Mouse (Mus musculus): ENCODE measurements at regions not wholly inside any gene's neighbourhood (a gene's known extent, or its start where the extent isn't known, plus 50 kb on each side); places are given as distances from the start of the nearest gene placed in this dataset.
A peak's percentile ranks its signal among the peaks of the same experiment; 100 is the strongest.

DNA sequence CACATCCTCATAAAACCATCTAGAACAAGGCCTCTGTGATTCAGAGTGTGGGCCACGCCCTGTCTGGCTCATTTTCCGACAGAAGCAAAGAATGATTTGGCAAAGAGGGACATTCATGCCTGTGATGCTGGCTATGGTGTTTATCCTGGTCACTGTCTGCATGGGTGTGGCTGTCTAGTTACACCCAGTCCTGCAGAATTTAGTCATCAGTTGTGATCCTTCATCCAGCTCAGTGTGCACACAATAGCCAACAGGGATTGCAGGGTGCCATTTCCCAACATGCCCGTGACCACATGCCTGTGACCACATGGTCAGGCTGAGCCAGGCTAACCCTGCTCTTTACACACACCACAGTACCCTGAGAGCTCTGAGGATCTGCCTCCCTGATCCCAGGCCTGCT lies 208.8 kb upstream of the Cep162 start:
- Histone ChIP-seq H3K9me3 (no peaks in the 10 kb centered on the region), H3K4me3 (replicated peaks) (peak overlapping the region; percentile 15), H3K36me3 (replicated peaks; ENCODE audit: low read length) (no peaks in the 10 kb centered on the region), H3K4me1 (no peaks in the 10 kb centered on the region), H3K27me3 (replicated peaks) (no peaks in the 10 kb centered on the region)
- no peak for TF ChIP-seq GATA1 (IDR thresholded peaks at IDR 0.05; ENCODE audit: borderline replicate concordance, low read length)
- no peak for TF ChIP-seq FLI1 (IDR thresholded peaks at IDR 0.05; ENCODE audit: low read length)

GRCm38 (mm10) chr9:87453261-87453660 lies 197.9 kb upstream of the Cep162 start:
- H3K36me3 ChIP-seq (replicated peaks; ENCODE audit: low read length): no peaks in the 10 kb centered on the region
- H3K27me3 ChIP-seq (replicated peaks): no peaks in the 10 kb centered on the region
- TF ChIP-seq FLI1 (IDR thresholded peaks at IDR 0.05; ENCODE audit: low read length) (no peak), GATA1 (IDR thresholded peaks at IDR 0.05; ENCODE audit: borderline replicate concordance, low read length) (no peak)
- no peaks in the 10 kb centered on the region for H3K9me3 ChIP-seq
- no peak overlapping the region for H3K4me3 ChIP-seq (replicated peaks)
- no peaks in the 10 kb centered on the region for H3K4me1 ChIP-seq

- Histone ChIP-seq H3K4me1 (no peaks in the 10 kb centered on the region), H3K36me3 (replicated peaks; ENCODE audit: low read length) (no peaks in the 10 kb centered on the region), H3K27me3 (replicated peaks) (no peaks in the 10 kb centered on the region)
These were observed 197.2 kb upstream of the Cep162 start for GRCm38 (mm10) chr9:87452571-87452970.

DNA sequence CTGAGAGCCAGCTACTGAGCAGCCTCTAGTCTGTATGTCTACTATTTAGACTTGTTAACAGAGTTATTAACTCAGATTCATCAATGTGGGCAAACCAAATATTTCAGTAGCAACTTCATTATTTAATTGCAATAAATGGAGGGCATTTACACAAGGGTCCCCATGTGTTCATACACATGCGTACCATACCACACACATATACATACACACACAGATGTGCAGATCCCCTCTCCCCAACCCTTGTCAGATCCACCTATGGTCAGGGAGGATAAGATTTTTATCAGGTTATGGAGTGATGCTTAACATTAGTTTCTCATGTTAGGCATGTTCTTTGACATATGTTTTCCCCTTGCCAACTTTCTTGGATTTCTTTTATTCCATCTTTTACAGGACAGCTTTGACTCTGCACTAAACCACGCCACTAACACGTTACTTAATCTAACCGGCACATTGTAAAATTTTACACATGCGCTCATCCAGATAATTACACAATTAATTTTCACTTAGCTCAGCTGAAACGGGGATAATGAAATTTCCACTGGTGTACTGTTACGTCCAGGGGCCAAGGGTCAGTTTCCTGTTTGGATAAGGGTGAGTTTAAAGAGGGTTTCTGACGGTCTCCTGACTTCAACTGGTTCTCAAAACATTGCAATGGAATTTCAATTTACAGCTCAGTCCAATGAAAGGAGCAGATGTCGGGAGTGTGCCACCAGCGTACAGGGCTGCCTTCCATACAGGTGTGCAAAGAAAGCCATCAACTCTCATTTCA lies 188.3 kb upstream of the Cep162 start:
- Histone ChIP-seq H3K4me1 (no peaks in the 10 kb centered on the region), H3K36me3 (replicated peaks; ENCODE audit: low read length) (no peaks in the 10 kb centered on the region), H3K4me3 (replicated peaks) (no peak overlapping the region), H3K9me3 (peaks cover 3% of the 10 kb centered on the region; the same call in 1 of the 2 replicates), H3K27me3 (replicated peaks) (no peaks in the 10 kb centered on the region)
- TF ChIP-seq FLI1 (IDR thresholded peaks at IDR 0.05; ENCODE audit: low read length): no peak
- TF ChIP-seq GATA1 (IDR thresholded peaks at IDR 0.05; ENCODE audit: borderline replicate concordance, low read length): no peak

More at GRCm38 (mm10) chr9:87452571-87452970, 197.2 kb upstream of the Cep162 start:
- Histone ChIP-seq H3K9me3 (no peaks in the 10 kb centered on the region), H3K4me3 (replicated peaks) (no peak overlapping the region)
- TF ChIP-seq FLI1 (IDR thresholded peaks at IDR 0.05; ENCODE audit: low read length): no peak
- TF ChIP-seq GATA1 (IDR thresholded peaks at IDR 0.05; ENCODE audit: borderline replicate concordance, low read length): no peak

DNA sequence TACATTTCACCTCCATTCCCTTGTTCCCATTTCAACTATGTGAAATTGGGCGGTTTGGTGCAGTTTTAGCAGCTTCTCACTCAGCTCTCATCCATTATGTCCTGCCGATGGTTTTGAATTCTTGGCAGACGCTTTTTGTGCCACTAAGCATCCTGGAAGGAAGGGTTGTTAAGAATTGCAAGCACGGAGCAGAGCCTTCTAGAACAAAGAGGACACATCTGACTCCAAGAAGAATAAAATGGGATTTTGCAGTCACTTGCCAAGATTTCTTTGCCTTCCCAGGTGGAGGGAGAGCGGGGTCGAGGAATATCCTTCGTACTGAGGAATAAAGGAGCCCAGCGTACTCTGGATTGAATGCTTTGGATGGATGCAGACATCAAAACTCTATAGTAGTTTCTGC lies 176.7 kb upstream of the Cep162 start:
- no peaks in the 10 kb centered on the region for H3K27me3 ChIP-seq (replicated peaks)

DNA sequence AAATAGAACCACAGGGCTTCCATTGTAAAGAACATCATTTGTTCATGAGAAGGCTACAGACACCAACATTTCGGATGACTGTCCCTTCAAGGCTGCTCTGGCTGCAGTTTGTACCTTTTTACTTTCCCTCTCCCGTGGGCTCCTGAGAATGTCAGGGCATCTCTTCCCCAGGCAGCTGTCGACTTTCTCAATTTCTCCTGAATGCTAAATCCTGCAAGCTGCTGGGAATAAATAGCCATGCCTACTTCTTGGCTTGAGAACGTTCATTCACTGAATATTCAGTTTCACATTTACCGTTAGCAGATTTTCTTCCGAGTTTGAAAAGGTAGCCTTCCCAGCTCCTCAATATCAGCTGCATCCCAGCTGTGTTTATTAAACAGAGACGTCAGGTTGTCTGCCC lies 176.2 kb upstream of the Cep162 start:
- TF ChIP-seq GATA1 (IDR thresholded peaks at IDR 0.05; ENCODE audit: borderline replicate concordance, low read length) (no peak), FLI1 (IDR thresholded peaks at IDR 0.05; ENCODE audit: low read length) (no peak)
- Histone ChIP-seq H3K36me3 (replicated peaks; ENCODE audit: low read length) (no peaks in the 10 kb centered on the region), H3K9me3 (peaks cover 5% of the 10 kb centered on the region; the same call in 1 of the 2 replicates)

More for the DNA sequence above, 176.7 kb upstream of the Cep162 start:
- no peaks in the 10 kb centered on the region for H3K36me3 ChIP-seq (replicated peaks; ENCODE audit: low read length)
- no peak for TF ChIP-seq FLI1 (IDR thresholded peaks at IDR 0.05; ENCODE audit: low read length)
- TF ChIP-seq GATA1 (IDR thresholded peaks at IDR 0.05; ENCODE audit: borderline replicate concordance, low read length): no peak
- no peaks in the 10 kb centered on the region for H3K4me1 ChIP-seq
- H3K4me3 ChIP-seq (replicated peaks): no peak overlapping the region
- no peaks in the 10 kb centered on the region; the same call in 1 of the 2 replicates for H3K9me3 ChIP-seq

DNA sequence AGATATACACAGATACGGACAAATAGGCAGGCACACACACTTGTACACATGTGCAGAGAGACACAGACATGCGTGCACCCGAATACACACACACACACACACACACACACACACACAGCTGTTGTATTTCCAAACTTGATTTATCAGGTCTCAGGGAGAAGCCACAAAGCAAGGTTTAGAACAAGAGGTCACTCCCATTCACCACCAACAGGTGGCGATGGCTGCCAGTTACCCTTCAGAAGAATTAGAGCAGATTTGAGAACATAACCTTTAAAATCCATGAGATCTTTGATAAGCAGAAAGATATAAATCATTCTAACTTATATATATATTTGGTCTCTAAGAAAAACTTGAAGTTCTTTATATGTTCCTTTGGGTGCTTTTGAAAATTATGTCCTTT lies 169.9 kb upstream of the Cep162 start:
- no peaks in the 10 kb centered on the region for H3K4me1 ChIP-seq
- H3K4me3 ChIP-seq (replicated peaks): no peak overlapping the region
- H3K9me3 ChIP-seq: peaks cover 11% of the 10 kb centered on the region; the same call in 1 of the 2 replicates
- TF ChIP-seq GATA1 (IDR thresholded peaks at IDR 0.05; ENCODE audit: borderline replicate concordance, low read length) (no peak), FLI1 (IDR thresholded peaks at IDR 0.05; ENCODE audit: low read length) (no peak)
- no peaks in the 10 kb centered on the region for H3K36me3 ChIP-seq (replicated peaks; ENCODE audit: low read length)
- no peaks in the 10 kb centered on the region for H3K27me3 ChIP-seq (replicated peaks)

More for the DNA sequence above, 176.2 kb upstream of the Cep162 start:
- Histone ChIP-seq H3K27me3 (replicated peaks) (no peaks in the 10 kb centered on the region), H3K4me3 (replicated peaks) (no peak overlapping the region), H3K4me1 (no peaks in the 10 kb centered on the region)

- no peaks in the 10 kb centered on the region for H3K36me3 ChIP-seq (replicated peaks; ENCODE audit: low read length)
- no peaks in the 10 kb centered on the region for H3K27me3 ChIP-seq (replicated peaks)
- H3K4me3 ChIP-seq (replicated peaks): no peak overlapping the region
- peaks cover 2% of the 10 kb centered on the region; the same call in 1 of the 2 replicates for H3K9me3 ChIP-seq
- no peak for TF ChIP-seq FLI1 (IDR thresholded peaks at IDR 0.05; ENCODE audit: low read length)
- TF ChIP-seq GATA1 (IDR thresholded peaks at IDR 0.05; ENCODE audit: borderline replicate concordance, low read length): no peak
- H3K4me1 ChIP-seq: no peaks in the 10 kb centered on the region
These were observed 165.8 kb upstream of the Cep162 start for GRCm38 (mm10) chr9:87421175-87421574.

GRCm38 (mm10) chr9:87419376-87419775 lies 164.0 kb upstream of the Cep162 start:
- no peaks in the 10 kb centered on the region for H3K36me3 ChIP-seq (replicated peaks; ENCODE audit: low read length)

GRCm38 (mm10) chr9:87412894-87413293 lies 157.6 kb upstream of the Cep162 start:
- TF ChIP-seq FLI1 (IDR thresholded peaks at IDR 0.05; ENCODE audit: low read length): no peak
- TF ChIP-seq GATA1 (IDR thresholded peaks at IDR 0.05; ENCODE audit: borderline replicate concordance, low read length): no peak
- Histone ChIP-seq H3K9me3 (no peaks in the 10 kb centered on the region), H3K4me3 (replicated peaks) (no peak overlapping the region), H3K4me1 (no peaks in the 10 kb centered on the region), H3K27me3 (replicated peaks) (no peaks in the 10 kb centered on the region), H3K36me3 (replicated peaks; ENCODE audit: low read length) (no peaks in the 10 kb centered on the region)

More at GRCm38 (mm10) chr9:87419376-87419775, 164.0 kb upstream of the Cep162 start:
- H3K4me1 ChIP-seq: no peaks in the 10 kb centered on the region
- no peak overlapping the region for H3K4me3 ChIP-seq (replicated peaks)
- no peaks in the 10 kb centered on the region for H3K27me3 ChIP-seq (replicated peaks)
- no peak for TF ChIP-seq FLI1 (IDR thresholded peaks at IDR 0.05; ENCODE audit: low read length)
- TF ChIP-seq GATA1 (IDR thresholded peaks at IDR 0.05; ENCODE audit: borderline replicate concordance, low read length): no peak
- H3K9me3 ChIP-seq: no peaks in the 10 kb centered on the region
